Mouse (Mus musculus) gastrocnemius, adult 18-20 months (tissue): Measurements from ENCODE around the gene Sez6l. TPM values are rescaled to one million over a fixed set of nuclear protein-coding genes. Genes with fewer than 3 reads are reported as not detected.

Experiments used
- DNase-seq: peaks from one replicate; pipeline ENCODE4 v3.0.0; 2021; ENCODE audit warnings: low spot score
- total RNA-seq, 2 experiments: library from RNA; stranded (reverse); gene quantifications; 2 replicates each; pipeline ENCODE4 v1.2.3; 2021

Gene Sez6l
- total RNA-seq, 2 experiments from 2014 or later: 0.02 TPM; not detected in 1

DNA sequence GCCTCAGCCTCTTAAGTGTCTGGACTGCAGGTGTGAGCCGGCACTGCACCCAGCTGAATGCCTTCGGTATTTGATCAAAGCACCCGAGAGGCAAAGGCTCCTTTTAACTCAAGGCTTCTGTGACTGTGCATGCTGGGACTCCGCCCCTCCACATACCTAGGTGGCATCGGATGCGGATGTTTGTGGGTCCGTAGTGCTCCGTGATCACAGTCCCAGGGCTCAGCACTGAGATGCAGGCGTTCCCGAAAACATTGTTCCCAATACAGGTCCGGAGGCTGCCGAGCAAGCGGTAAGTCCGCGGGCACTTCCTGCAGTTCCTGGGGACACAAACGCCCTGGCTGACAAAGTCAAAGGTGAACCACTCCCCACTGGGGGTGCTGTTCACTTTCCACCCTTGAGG is 186.0 kb downstream of the Sez6l start:
- no peak for DNase-seq

DNA sequence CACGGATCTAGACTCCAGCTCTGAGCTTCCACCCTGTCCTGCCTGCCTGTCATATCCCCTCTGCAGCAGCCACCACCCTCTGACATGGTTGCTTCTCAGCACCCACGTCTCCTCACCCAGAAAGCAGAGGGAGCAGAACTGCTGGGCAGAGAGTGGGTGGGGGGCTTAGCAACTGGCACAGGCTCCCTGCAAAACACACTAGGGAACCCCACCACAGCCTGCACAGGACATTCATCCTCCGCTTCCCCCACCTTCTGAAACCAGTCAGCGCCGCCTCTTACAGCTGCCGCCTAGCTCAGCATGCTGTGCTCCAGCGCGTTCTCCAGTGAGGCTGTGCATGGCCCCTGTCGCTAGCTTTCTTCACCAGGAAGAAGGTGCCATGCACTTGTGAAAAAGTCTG is 187.6 kb downstream of the Sez6l start:
- DNase-seq: no peak

DNA sequence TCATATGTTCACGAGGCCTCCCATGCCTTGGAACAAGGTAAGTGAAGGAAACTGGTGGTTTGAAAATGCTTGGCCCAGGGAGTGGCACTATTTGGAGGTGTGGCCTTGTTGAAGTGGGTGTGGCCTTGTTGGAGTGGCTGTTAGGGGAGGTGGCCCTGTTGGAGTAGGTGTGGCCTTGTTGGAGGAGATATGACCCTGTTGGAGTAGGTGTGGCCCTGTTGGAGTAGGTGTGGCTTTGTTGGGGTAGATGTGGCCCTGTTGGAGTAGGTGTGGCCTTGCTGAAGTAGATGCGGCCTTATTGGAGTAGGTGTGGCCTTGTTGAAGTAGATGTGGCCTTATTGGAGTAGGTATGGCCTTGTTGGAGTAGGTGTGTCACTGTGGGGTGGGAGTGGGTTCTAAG is 191.0 kb downstream of the Sez6l start:
- no peak for DNase-seq

GRCm38 (mm10) chr5:112384805-112385472 is 192.0 kb downstream of the Sez6l start:
- no peak for DNase-seq

DNA sequence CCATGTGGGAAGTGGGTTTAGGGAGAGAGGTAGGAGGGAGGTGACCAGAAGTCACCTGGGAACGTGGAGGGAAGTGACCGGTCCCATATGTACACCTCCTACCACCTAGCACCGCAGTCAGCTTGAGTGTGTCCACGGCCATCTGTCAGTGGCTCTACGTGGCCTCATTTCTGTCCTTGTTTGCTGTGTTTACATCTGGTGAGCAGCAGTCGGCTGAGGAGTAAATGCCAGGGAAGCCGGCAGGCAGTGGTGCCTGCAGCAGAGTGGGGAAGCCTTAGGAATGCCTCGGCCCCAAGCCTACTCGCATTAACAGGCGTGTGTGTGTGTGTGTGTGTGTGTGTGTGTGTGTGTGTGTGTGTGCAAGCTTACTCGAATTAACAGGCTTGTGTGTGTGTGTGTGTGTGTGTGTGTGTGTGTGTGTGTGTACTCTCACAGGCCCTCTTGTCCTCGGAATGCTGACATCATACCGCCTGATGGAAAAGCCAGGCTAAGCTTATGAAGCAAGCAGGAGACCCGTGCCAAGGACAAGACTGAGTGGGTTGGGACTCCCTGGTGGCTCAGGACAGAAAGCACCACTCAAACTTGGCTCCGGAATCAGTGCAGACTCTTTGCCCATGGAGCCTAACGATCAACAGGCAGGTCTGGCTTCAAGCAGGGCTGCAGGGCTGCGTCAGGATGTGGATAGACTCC is 194.2 kb downstream of the Sez6l start:
- peak; percentile 69 for DNase-seq

GRCm38 (mm10) chr5:112382042-112382441 is 194.9 kb downstream of the Sez6l start:
- DNase-seq: no peak

GRCm38 (mm10) chr5:112381154-112381553 is 195.8 kb downstream of the Sez6l start:
- no peak for DNase-seq

DNA sequence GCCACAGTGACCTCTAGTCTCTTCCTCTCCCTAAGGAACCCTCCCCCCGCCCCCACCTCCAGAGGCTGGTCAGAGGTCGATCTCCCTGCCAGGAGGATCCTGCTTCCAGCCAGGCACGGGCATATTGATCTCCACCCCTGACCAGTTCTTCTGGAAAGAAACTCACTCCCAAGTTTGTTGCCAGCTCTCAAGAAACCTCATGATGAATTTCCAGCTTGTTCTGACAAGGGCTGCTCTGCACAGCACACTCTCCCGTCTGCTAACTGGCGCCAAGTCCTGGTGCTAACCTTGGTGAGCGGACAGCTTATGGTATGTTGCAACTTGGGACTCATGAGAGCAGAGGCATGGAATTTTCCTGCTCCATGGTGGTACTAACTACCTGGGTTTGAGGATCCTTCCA is 198.3 kb downstream of the Sez6l start:
- DNase-seq: no peak

GRCm38 (mm10) chr5:112377380-112377779 is 199.6 kb downstream of the Sez6l start:
- no peak for DNase-seq

GRCm38 (mm10) chr5:112376111-112376510 is 200.9 kb downstream of the Sez6l start:
- DNase-seq: no peak

- no peak for DNase-seq
Observed at GRCm38 (mm10) chr5:112371933-112372332, 205.1 kb downstream of the Sez6l start.

- DNase-seq: no peak
Observed at GRCm38 (mm10) chr5:112370236-112370813, 206.7 kb downstream of the Sez6l start.

DNA sequence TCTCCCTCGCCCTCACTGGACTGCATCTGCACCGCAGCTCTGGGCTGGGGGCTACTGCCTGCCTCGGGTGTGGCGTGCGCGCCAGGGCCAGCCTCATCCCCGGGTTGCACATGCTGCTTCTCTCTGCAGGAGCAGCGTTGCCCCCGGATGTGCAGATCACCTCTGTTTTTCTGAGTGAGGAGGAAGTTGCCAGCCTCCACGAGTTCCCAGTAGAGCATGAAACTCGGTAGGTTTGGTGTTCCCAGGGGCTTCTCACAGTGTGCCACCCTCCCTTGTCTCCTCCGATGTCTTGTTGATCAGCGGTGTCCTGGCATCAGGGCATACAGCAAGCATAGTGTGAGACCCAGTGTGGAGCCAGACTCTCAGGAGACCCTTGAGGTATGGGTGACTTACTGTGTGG is 207.7 kb downstream of the Sez6l start:
- no peak for DNase-seq

Other genes with a start within 250 kb of the Sez6l start
- 1 to 10 TPM; 4.3 to 5.0 TPM for gene Srrd, start 234.1 kb downstream of the Sez6l start, total RNA-seq
- 1 to 10 TPM; 6.9 to 7.1 TPM for gene Hps4, start 234.1 kb downstream of the Sez6l start, total RNA-seq
- not detected for gene Gm6583, start 221.2 kb downstream of the Sez6l start, total RNA-seq
- gene Asphd2, start 182.3 kb downstream of the Sez6l start, total RNA-seq: under 1 TPM; 0.30 to 0.40 TPM
- not detected for gene Gm6588, start 127.8 kb downstream of the Sez6l start, total RNA-seq